Mouse (Mus musculus): ENCODE data around the gene Trim34b. TPM values are rescaled to one million over a fixed set of nuclear protein-coding genes. Genes with fewer than 3 reads are reported as not detected.
"Not testable (repeated sequence)": the region's sequence is repeated elsewhere in the genome, so short reads cannot be mapped to it uniquely, and the experiment has no call there.

The Trim34b gene
- total RNA-seq, 1 experiment = 0.94 TPM

GRCm38 (mm10) chr7:104314796-104315353 lies 14.4 kb upstream of the Trim34b start:
- TF ChIP-seq ZC3H11A (IDR thresholded peaks at IDR 0.05; ENCODE audit: borderline replicate concordance, low read depth, low read length) (no peak), CHD2 (IDR thresholded peaks at IDR 0.05; ENCODE audit: low read depth, low read length) (no peak), HCFC1 (IDR thresholded peaks at IDR 0.05; ENCODE audit: borderline replicate concordance, insufficient read depth, low read length) (no peak), MAFK (IDR thresholded peaks at IDR 0.05; ENCODE audit: insufficient read depth, low read depth, low read length) (no peak)
- in situ Hi-C loops (cut with MboI; ENCODE audit: low sequenced_read_pairs in 2 of 2, unreplicated experiment in 2 of 2) = no loop called here
- H3K9ac ChIP-seq (ENCODE audit: insufficient read depth, low read depth, low read length, poor library complexity, severe bottlenecking) = no peak overlapping the region

GRCm38 (mm10) chr7:104315369-104316080 lies 13.7 kb upstream of the Trim34b start, which contains the start of gene Trim12a:
TSS of gene Trim12a (minus strand) at chr7:104315466.
- H3K9ac ChIP-seq (ENCODE audit: insufficient read depth, low read depth, low read length, poor library complexity, severe bottlenecking); H3K4me3 ChIP-seq (ENCODE audit: insufficient read depth in 1 of 2, low read depth in 1 of 2, low read length in 2 of 2, poor library complexity in 1 of 2, severe bottlenecking in 1 of 2); H3K36me3 ChIP-seq (ENCODE audit: control insufficient read depth, insufficient read depth, low read length, poor library complexity, severe bottlenecking); DNase-seq (ENCODE audit: low read depth, low spot score); in situ Hi-C loops (cut with MboI; ENCODE audit: low sequenced_read_pairs in 2 of 2, unreplicated experiment in 2 of 2); H3K4me1 ChIP-seq (ENCODE audit: control insufficient read depth in 2 of 2, insufficient read depth in 2 of 2, low read length in 2 of 2, poor library complexity in 1 of 2); H3K27ac ChIP-seq (ENCODE audit: insufficient read depth, low read depth, low read length, poor library complexity, severe bottlenecking); H3K9me3 ChIP-seq (ENCODE audit: control insufficient read depth, insufficient read depth, low read depth, low read length): not testable (repeated sequence)

More at GRCm38 (mm10) chr7:104314796-104315353, 14.4 kb upstream of the Trim34b start:
- Histone ChIP-seq H3K36me3 (ENCODE audit: control insufficient read depth, insufficient read depth, low read length, poor library complexity, severe bottlenecking) (no peaks in the 10 kb centered on the region), H3K9me3 (ENCODE audit: control insufficient read depth, insufficient read depth, low read depth, low read length) (no peaks in the 10 kb centered on the region), H3K4me3 (ENCODE audit: insufficient read depth in 1 of 2, low read depth in 1 of 2, low read length in 2 of 2, poor library complexity in 1 of 2, severe bottlenecking in 1 of 2) (no peak overlapping the region), H3K27ac (ENCODE audit: insufficient read depth, low read depth, low read length, poor library complexity, severe bottlenecking) (no peak overlapping the region), H3K4me1 (ENCODE audit: control insufficient read depth in 2 of 2, insufficient read depth in 2 of 2, low read length in 2 of 2, poor library complexity in 1 of 2) (no peaks in the 10 kb centered on the region)
- DNase-seq (ENCODE audit: low read depth, low spot score) = no peak

- no peaks in the 10 kb centered on the region for H3K4me1 ChIP-seq (ENCODE audit: control insufficient read depth in 2 of 2, insufficient read depth in 2 of 2, low read length in 2 of 2, poor library complexity in 1 of 2)
- no peak for DNase-seq (ENCODE audit: low read depth, low spot score)
- no peaks in the 10 kb centered on the region for H3K36me3 ChIP-seq (ENCODE audit: control insufficient read depth, insufficient read depth, low read length, poor library complexity, severe bottlenecking)
- TF ChIP-seq MAFK (IDR thresholded peaks at IDR 0.05; ENCODE audit: insufficient read depth, low read depth, low read length) (no peak), HCFC1 (IDR thresholded peaks at IDR 0.05; ENCODE audit: borderline replicate concordance, insufficient read depth, low read length) (no peak), ZNF384 (IDR thresholded peaks at IDR 0.05; ENCODE audit: low read depth, low read length) (no peak), ZC3H11A (IDR thresholded peaks at IDR 0.05; ENCODE audit: borderline replicate concordance, low read depth, low read length) (no peak), CHD2 (IDR thresholded peaks at IDR 0.05; ENCODE audit: low read depth, low read length) (no peak)
- in situ Hi-C loops (cut with MboI; ENCODE audit: low sequenced_read_pairs in 2 of 2, unreplicated experiment in 2 of 2) = no loop called here
- no peak overlapping the region for H3K4me3 ChIP-seq (ENCODE audit: insufficient read depth in 1 of 2, low read depth in 1 of 2, low read length in 2 of 2, poor library complexity in 1 of 2, severe bottlenecking in 1 of 2)
- H3K27ac ChIP-seq (ENCODE audit: insufficient read depth, low read depth, low read length, poor library complexity, severe bottlenecking) = no peak overlapping the region
- no peaks in the 10 kb centered on the region for H3K9me3 ChIP-seq (ENCODE audit: control insufficient read depth, insufficient read depth, low read depth, low read length)
- no peak overlapping the region for H3K9ac ChIP-seq (ENCODE audit: insufficient read depth, low read depth, low read length, poor library complexity, severe bottlenecking)
Measured at GRCm38 (mm10) chr7:104322028-104322427, 7.2 kb upstream of the Trim34b start.

GRCm38 (mm10) chr7:104335547-104335946 lies 6.3 kb downstream of the Trim34b start:
- not testable (repeated sequence) for H3K36me3 ChIP-seq (ENCODE audit: control insufficient read depth, insufficient read depth, low read length, poor library complexity, severe bottlenecking); H3K4me3 ChIP-seq (ENCODE audit: insufficient read depth in 1 of 2, low read depth in 1 of 2, low read length in 2 of 2, poor library complexity in 1 of 2, severe bottlenecking in 1 of 2); DNase-seq (ENCODE audit: low read depth, low spot score); H3K9me3 ChIP-seq (ENCODE audit: control insufficient read depth, insufficient read depth, low read depth, low read length); H3K9ac ChIP-seq (ENCODE audit: insufficient read depth, low read depth, low read length, poor library complexity, severe bottlenecking); H3K4me1 ChIP-seq (ENCODE audit: control insufficient read depth in 2 of 2, insufficient read depth in 2 of 2, low read length in 2 of 2, poor library complexity in 1 of 2); H3K27ac ChIP-seq (ENCODE audit: insufficient read depth, low read depth, low read length, poor library complexity, severe bottlenecking)
- in situ Hi-C loops (cut with MboI; ENCODE audit: low sequenced_read_pairs in 2 of 2, unreplicated experiment in 2 of 2) = loop anchor here in 1 of 2 experiments (25.0 kb wide), 1 partner anchor 98 kb away; the partner anchor contains the start of gene Trim34a

- H3K4me3 ChIP-seq (ENCODE audit: insufficient read depth in 1 of 2, low read depth in 1 of 2, low read length in 2 of 2, poor library complexity in 1 of 2, severe bottlenecking in 1 of 2); H3K4me1 ChIP-seq (ENCODE audit: control insufficient read depth in 2 of 2, insufficient read depth in 2 of 2, low read length in 2 of 2, poor library complexity in 1 of 2); H3K27ac ChIP-seq (ENCODE audit: insufficient read depth, low read depth, low read length, poor library complexity, severe bottlenecking); H3K9ac ChIP-seq (ENCODE audit: insufficient read depth, low read depth, low read length, poor library complexity, severe bottlenecking); H3K9me3 ChIP-seq (ENCODE audit: control insufficient read depth, insufficient read depth, low read depth, low read length); DNase-seq (ENCODE audit: low read depth, low spot score); H3K36me3 ChIP-seq (ENCODE audit: control insufficient read depth, insufficient read depth, low read length, poor library complexity, severe bottlenecking): not testable (repeated sequence)
- in situ Hi-C loops (cut with MboI; ENCODE audit: low sequenced_read_pairs in 2 of 2, unreplicated experiment in 2 of 2) = loop anchor here in 1 of 2 experiments (25.0 kb wide), 1 partner anchor 103 kb away; the partner anchor contains the start of gene Trim34a
Measured at GRCm38 (mm10) chr7:104340744-104341143, 11.5 kb downstream of the Trim34b start.

- DNase-seq (ENCODE audit: low read depth, low spot score); H3K9me3 ChIP-seq (ENCODE audit: control insufficient read depth, insufficient read depth, low read depth, low read length); H3K27ac ChIP-seq (ENCODE audit: insufficient read depth, low read depth, low read length, poor library complexity, severe bottlenecking); H3K9ac ChIP-seq (ENCODE audit: insufficient read depth, low read depth, low read length, poor library complexity, severe bottlenecking); H3K36me3 ChIP-seq (ENCODE audit: control insufficient read depth, insufficient read depth, low read length, poor library complexity, severe bottlenecking); H3K4me1 ChIP-seq (ENCODE audit: control insufficient read depth in 2 of 2, insufficient read depth in 2 of 2, low read length in 2 of 2, poor library complexity in 1 of 2); H3K4me3 ChIP-seq (ENCODE audit: insufficient read depth in 1 of 2, low read depth in 1 of 2, low read length in 2 of 2, poor library complexity in 1 of 2, severe bottlenecking in 1 of 2): not testable (repeated sequence)
- in situ Hi-C loops (cut with MboI; ENCODE audit: low sequenced_read_pairs in 2 of 2, unreplicated experiment in 2 of 2) = loop anchor here in 1 of 2 experiments (25.0 kb wide), 1 partner anchor 111 kb away; the partner anchor contains the start of gene Trim34a
Measured at GRCm38 (mm10) chr7:104348043-104348442, 18.8 kb downstream of the Trim34b start.
